Mouse (Mus musculus) olfactory bulb, adult 2 months (tissue): ENCODE measurements around the gene Slc39a13. TPM values are rescaled to one million over a fixed set of nuclear protein-coding genes. Genes with fewer than 3 reads are reported as not detected.
A peak's percentile ranks its signal among the peaks of the same experiment; 100 is the strongest.
"Not testable (repeated sequence)": the region's sequence is repeated elsewhere in the genome, so short reads cannot be mapped to it uniquely, and the experiment has no call there.

ENCODE experiments used
- H3K27ac ChIP-seq: fragments of 200-500 bp; 2 replicates; pipeline ENCODE4 v1.5.1; 2012; ENCODE audit warnings: low read depth, low read length; ENCODE audit not compliant: insufficient read depth
- H3K4me1 ChIP-seq: fragments of 200-500 bp; 2 replicates; pipeline ENCODE4 v1.6.1; 2012; ENCODE audit warnings: low read length; ENCODE audit not compliant: control insufficient read depth, insufficient read depth
- H3K4me3 ChIP-seq: fragments of 200-500 bp; 2 replicates; pipeline ENCODE4 v1.5.1; 2012; ENCODE audit warnings: mild to moderate bottlenecking, low read depth, low read length, moderate library complexity; ENCODE audit not compliant: insufficient read depth
- CTCF ChIP-seq: fragments of 200-500 bp; IDR thresholded peaks from 2 replicates; pipeline ENCODE4 v1.5.1; 2012; ENCODE audit warnings: low read depth, mild to moderate bottlenecking, low read length, moderate library complexity; ENCODE audit not compliant: insufficient read depth
- POLR2A ChIP-seq: fragments of 200-500 bp; IDR thresholded peaks from 2 replicates; pipeline ENCODE4 v1.6.1; 2012; ENCODE audit warnings: mild to moderate bottlenecking, low read depth, low read length, moderate library complexity; ENCODE audit not compliant: insufficient read depth
- WGBS: fragments of 180-500 bp; shearing (Covaris S2); methylation state at CpG from one replicate; pipeline ENCODE4 v1.1.7; 2018; 5-methylcytosine and 5-hydroxymethylcytosine counted together
- polyA plus RNA-seq: library from polyadenylated mRNA; stranded (reverse); fragments of >200 nt; gene quantifications from 2 replicates; pipeline ENCODE4 v1.2.4, GENCODE M21; 2012; ENCODE audit warnings: low replicate concordance; ENCODE audit not compliant: missing spikeins, insufficient read depth, insufficient read length

The Slc39a13 gene
- polyA plus RNA-seq, 1 experiment: not detected

DNA sequence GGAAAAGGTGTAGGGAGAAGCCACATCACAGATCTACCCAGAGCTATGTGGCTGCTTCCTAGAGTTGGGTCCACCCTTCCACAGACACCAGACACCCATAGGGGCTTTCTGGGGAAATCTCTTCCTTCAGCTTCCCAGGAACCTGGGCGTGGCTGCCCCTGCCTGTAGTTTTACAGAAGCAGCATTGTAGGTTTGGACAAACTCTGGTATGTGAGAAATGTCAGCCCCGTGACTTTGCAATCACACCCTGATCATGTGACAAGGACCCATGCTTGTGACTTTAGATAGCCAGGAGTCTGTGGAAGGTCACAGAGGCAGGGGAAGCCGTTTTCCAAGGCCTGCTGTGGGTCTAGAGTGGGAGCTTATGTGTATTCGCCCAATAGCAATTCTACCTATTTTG lies 42.3 kb upstream of the Slc39a13 start:
- Histone ChIP-seq H3K4me1 (peaks cover 6% of the 10 kb centered on the region), H3K27ac (no peak overlapping the region), H3K4me3 (no peak overlapping the region)
- TF ChIP-seq CTCF: no peak
- no peak for TF ChIP-seq POLR2A
- 68% methylated on average over 4 of the region's 4 CpGs for WGBS

DNA sequence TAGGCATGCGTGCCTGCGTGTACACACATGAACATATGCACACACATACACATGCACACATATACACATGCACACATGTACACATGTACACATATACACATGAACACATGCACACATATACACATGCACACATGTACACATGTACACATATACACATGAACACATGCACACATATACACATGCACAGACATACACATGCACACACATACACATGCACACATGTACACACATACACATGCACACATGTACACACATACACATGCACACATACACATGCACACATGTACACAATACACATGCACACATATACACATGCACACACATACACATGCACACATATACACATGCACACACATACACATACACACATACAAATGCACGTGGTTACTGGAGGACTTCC lies 41.6 kb upstream of the Slc39a13 start:
- WGBS: 93% methylated on average over 3 of the region's 3 CpGs
- H3K4me1 ChIP-seq, H3K4me3 ChIP-seq, H3K27ac ChIP-seq: not testable (repeated sequence)

DNA sequence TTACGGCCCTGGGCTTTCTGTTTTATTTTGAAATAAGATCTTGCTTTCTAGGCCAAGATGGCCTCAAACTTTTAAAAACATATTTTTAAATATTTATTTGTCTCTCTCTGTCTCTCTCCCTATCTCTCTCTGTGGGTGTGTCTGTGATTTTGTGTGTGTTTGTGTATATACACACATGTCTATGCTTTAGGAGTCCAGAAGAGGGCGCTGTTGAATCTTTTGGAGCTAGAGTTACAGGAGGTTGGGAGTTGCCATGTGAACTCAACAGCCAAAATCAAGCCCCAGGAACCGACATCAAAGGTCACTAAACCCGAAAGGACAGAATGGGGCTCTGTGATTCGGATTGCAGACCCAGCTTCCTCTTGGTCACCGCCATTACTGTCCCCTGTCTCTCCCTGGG lies 40.2 kb upstream of the Slc39a13 start:
- no peak overlapping the region for H3K27ac ChIP-seq
- WGBS: 78% methylated on average over 6 of the region's 6 CpGs
- H3K4me1 ChIP-seq: peaks cover 6% of the 10 kb centered on the region
- no peak overlapping the region for H3K4me3 ChIP-seq
- no peak for TF ChIP-seq POLR2A
- no peak for TF ChIP-seq CTCF

DNA sequence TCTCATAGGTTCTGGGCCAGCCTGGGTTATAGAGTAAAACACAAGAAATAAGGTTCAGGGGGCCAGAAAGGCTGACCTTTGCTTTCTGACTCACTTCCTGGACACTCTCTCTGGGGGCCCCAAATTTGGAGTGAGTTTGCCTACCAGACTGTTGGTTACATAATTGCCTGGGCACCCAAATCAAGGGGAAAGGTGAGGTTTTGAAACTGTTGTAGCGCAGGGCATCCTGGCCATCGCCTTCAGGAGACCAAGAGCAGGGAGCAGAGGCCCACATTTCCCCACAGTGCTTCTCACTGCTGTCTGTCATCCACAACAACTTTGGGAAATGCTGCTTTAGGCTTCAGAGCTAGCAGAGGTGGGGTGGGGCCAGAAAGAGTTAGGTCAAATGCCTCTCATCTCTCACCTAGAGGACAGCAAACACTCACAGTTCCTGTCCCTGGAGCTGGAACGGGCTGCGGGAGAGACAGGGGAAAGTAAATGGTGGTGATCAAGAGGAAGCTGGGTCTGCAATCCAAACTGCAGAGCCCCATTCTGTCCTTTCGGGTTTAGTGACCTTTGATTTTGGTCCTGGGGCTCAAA lies 39.7 kb upstream of the Slc39a13 start:
- 96% methylated on average over 5 of the region's 5 CpGs for WGBS

DNA sequence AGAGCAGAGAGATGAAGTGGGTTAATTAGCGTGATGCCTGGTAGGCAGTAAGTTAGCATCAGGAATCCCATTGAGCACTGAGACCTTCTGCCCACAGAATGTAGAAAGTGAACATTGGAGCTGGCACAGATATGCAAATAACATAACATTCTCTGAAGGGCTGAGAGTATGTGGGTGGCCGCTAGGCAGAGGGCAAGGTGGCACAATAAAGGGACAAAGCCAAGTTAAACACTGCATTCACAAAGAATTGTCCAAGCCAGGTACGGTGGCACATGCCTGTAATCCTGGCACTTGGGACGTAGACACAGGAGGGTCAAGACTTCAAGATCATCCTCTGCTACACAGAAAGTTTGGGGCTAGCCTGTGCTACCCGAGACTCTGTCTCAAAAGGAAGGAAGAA lies 39.0 kb upstream of the Slc39a13 start:
- 83% methylated on average over 5 of the region's 5 CpGs for WGBS
- no peak for TF ChIP-seq POLR2A
- no peak for TF ChIP-seq CTCF
- no peak overlapping the region for H3K27ac ChIP-seq

More for the DNA sequence above, 39.7 kb upstream of the Slc39a13 start:
- H3K4me1 ChIP-seq: peaks cover 1% of the 10 kb centered on the region
- TF ChIP-seq CTCF: no peak
- no peak for TF ChIP-seq POLR2A
- no peak overlapping the region for H3K4me3 ChIP-seq
- no peak overlapping the region for H3K27ac ChIP-seq

DNA sequence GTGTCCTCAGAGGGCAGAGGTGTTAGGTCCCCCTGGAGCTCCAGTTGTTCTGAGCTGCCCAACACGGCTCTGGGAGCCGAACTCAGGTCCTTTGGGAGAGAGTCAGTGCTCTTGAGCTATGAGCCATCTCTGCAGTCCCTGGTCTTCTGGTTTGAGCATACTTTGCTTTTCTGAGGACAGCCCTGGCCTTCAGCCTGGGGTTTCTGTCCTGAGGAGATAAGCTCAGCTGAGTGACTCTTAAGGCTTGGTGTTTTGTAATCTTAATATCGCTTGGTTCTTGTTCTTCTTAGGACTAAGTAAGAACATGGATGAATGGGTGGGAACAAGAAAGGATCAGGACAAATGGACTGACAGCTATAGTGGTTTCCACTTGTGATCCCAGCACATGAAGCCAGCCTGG lies 37.9 kb upstream of the Slc39a13 start:
- Histone ChIP-seq H3K27ac (no peak overlapping the region), H3K4me3 (no peak overlapping the region), H3K4me1 (no peaks in the 10 kb centered on the region)
- WGBS: 91% methylated on average over 3 of the region's 3 CpGs
- TF ChIP-seq CTCF (no peak), POLR2A (no peak)

More for the DNA sequence above, 39.0 kb upstream of the Slc39a13 start:
- H3K4me1 ChIP-seq: no peaks in the 10 kb centered on the region
- no peak overlapping the region for H3K4me3 ChIP-seq

DNA sequence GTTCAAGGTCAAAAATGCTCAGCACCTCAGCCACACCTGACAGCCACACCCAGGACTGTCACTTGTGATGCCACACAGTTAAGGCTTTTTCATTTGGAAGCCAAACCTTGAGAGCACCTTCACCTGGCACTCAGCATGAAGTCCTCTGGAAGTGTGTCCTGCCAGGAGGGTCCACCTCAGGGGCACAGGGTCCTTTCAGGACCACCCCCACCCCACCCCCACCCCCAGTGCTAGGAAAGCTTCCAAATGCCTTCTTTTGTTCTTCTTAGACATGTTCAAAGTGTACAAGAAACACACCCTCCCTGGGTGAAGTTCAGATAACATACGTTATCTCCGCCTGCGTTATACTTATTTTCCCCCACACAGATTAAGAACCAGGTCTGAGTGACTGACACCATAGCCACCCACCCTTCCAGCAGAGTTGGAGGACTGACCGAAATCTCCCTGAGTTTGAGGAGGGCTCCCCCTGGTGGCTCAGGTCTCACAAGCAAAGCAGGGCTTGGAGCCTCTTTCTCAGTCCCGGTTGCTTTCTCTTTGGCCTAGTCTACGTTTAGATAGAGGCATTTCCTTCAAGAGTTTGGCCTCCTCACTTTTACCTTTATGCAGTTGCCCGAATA lies 31.0 kb upstream of the Slc39a13 start:
- H3K4me3 ChIP-seq: no peak overlapping the region
- H3K4me1 ChIP-seq: no peaks in the 10 kb centered on the region
- no peak overlapping the region for H3K27ac ChIP-seq
- peak; percentile 87 for TF ChIP-seq CTCF
- TF ChIP-seq POLR2A: no peak
- 2% methylated on average over 7 of the region's 7 CpGs for WGBS

DNA sequence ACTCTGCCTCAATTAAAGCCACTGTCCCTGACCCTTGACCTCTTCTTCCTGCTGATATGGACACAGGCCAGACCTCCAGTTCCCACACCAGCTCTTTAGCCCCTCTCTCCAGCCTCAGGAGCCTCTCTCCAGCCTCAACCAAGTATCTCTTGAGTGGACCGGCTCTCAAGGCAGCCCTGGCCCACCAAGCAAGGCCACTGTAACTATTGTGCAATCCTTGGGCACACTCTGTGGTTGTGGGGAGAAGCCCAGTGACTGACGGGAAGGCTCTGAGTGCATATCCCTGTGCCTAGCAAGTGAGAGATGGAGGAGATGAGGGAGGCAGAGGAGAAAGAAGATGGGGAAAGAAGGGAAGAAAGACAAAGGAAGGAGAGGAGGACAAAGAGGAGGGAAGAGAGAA lies 27.9 kb upstream of the Slc39a13 start:
- TF ChIP-seq POLR2A: no peak
- TF ChIP-seq CTCF: no peak
- 89% methylated on average over 2 of the region's 2 CpGs for WGBS
- no peaks in the 10 kb centered on the region for H3K4me1 ChIP-seq
- H3K4me3 ChIP-seq: no peak overlapping the region
- H3K27ac ChIP-seq: no peak overlapping the region

DNA sequence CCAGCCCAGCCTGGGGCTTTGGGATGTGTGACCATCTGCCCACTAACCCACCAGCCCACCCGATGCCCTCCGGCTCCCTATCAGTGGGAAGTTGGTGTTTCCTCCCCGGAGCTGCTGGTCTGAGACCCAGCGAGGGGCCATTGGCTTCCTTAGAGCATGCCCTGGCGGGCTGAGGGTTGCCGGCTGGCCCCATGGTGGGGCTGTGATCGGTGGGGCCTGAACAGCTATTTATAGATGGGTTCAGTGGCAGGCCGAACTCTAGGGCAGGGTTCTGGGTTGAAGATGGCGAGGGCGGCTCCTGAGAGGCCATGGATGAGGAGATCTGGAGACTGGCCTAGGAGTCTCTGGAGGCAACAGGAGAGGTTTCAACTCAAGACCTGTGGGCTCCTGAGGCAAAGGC lies 26.8 kb upstream of the Slc39a13 start:
- H3K4me3 ChIP-seq: 0 out of 2 replicates have a peak overlapping the region, but pooled peaks have one; percentile 1
- no peak overlapping the region for H3K27ac ChIP-seq
- H3K4me1 ChIP-seq: no peaks in the 10 kb centered on the region
- 86% methylated on average over 10 of the region's 10 CpGs for WGBS
- TF ChIP-seq POLR2A (no peak), CTCF (no peak)
